Mouse (Mus musculus): ENCODE measurements around the gene Trpm7.

GRCm38 (mm10) chr2:126765867-126766582, 110.0 kb downstream of the Trpm7 start:
- TF ChIP-seq CTCF (IDR thresholded peaks at IDR 0.05; ENCODE audit: low read depth, low read length): no peak
- TF ChIP-seq POLR2A (IDR thresholded peaks at IDR 0.05; ENCODE audit: insufficient read depth, low read length): no peak
